Comparison of ENCODE assay signal across 8 mouse cellular contexts in genomic region chr12:113102461-113102860, GRCm38 (mm10). TPM values are rescaled to one million over a fixed set of nuclear protein-coding genes. Genes with fewer than 3 reads are reported as not detected.
A peak's percentile ranks its signal among the peaks of the same experiment; 100 is the strongest.
DNase-seq lines count a peak whose midpoint lies in the region; ATAC-seq and TF ChIP-seq lines count a peak whose summit lies in the region.

No protein-coding gene starts in this region.

- DNase-seq in frontal cortex, postnatal 14 days (ENCODE audit: low spot score in 2 of 2): no peak
- peak; percentile 53 for DNase-seq in MEL-GATA-1-ER (ENCODE audit: extremely low read depth, low read depth)
- DNase-seq in cerebellum, adult 8-10 months: peak; percentile 62
- DNase-seq in left cerebral cortex, adult 2 months (ENCODE audit: extremely low spot score in 1 of 2, low spot score in 2 of 2): peak in 1 of 2 experiments; percentile 55
- DNase-seq in mesoderm, embryonic 11.5 days (ENCODE audit: low read depth, low spot score): peak; percentile 35
- DNase-seq in splenic B cell, adult 2 months (ENCODE audit: low read depth, low spot score): peak; percentile 84

- H3K4me2 ChIP-seq in heart, embryonic 12.5 days: no peak overlapping the region

- H3K27ac ChIP-seq in heart, embryonic 12.5 days (ENCODE audit: poor library complexity, severe bottlenecking): no peak overlapping the region
- H3K27ac ChIP-seq in left cerebral cortex, adult 2 months: peak overlapping the region; percentile 57; the same call in 1 of the 2 replicates

- peaks cover 11% of the 10 kb centered on the region for H3K36me3 ChIP-seq in heart, embryonic 12.5 days
- no peaks in the 10 kb centered on the region for H3K36me3 ChIP-seq in splenic B cell, adult 2 months (ENCODE audit: control insufficient read depth, insufficient read depth, low read length, poor library complexity, severe bottlenecking)

- peak overlapping the region; percentile 44; the same call in 1 of the 2 replicates for H3K9ac ChIP-seq in heart, embryonic 12.5 days

- H3K4me1 ChIP-seq in heart, embryonic 12.5 days (replicated peaks): peaks cover 69% of the 10 kb centered on the region

- no peaks in the 10 kb centered on the region for H3K27me3 ChIP-seq in heart, embryonic 12.5 days (replicated peaks)
- H3K27me3 ChIP-seq in splenic B cell, adult 2 months (ENCODE audit: control insufficient read depth, insufficient read depth, low read length, poor library complexity, severe bottlenecking): no peaks in the 10 kb centered on the region

- WGBS in heart, embryonic 12.5 days: 63% methylated on average over 6 of the region's 6 CpGs

- H3K4me3 ChIP-seq in heart, embryonic 12.5 days: no peak overlapping the region
- no peak overlapping the region for H3K4me3 ChIP-seq in left cerebral cortex, adult 2 months

- intact Hi-C loops in left cerebral cortex, adult 2 months (cut with DNase I): loop anchor here (5.0 kb wide), 1 partner anchor 100 kb away; the partner anchor contains the start of gene Brf1

- ATAC-seq in frontal cortex, adult (ENCODE audit: low TSS enrichment): peak; percentile 55; the same call in 1 of the 2 replicates
- ATAC-seq in heart, embryonic 12.5 days (ENCODE audit: insufficient number of reproducible peaks, low FRiP score): no peak

- TF ChIP-seq CTCF in left cerebral cortex, adult 2 months (IDR thresholded peaks at IDR 0.05): peak; percentile 71

- H3K9me3 ChIP-seq in heart, embryonic 12.5 days (replicated peaks): peaks cover 4% of the 10 kb centered on the region; the same call in 1 of the 2 replicates

RNA-seq across cellular contexts. Expression of gene Mta1, which starts 4.4 kb away (rescaled TPM):
- 11.3 and 11.4 TPM in 2 replicates for polyA plus RNA-seq in heart, embryonic 12.5 days (2016; fragmentation: Nextera tagmentation; extraction: Ambion mirVana)
- total RNA-seq in left cerebral cortex, adult 2 months (2021): 10 to 100 TPM; 72.9 to 76.5 TPM

RNA-seq across cellular contexts. Expression of gene Tex22, which starts 28.2 kb away (rescaled TPM):
- not detected in 2 replicates for polyA plus RNA-seq in heart, embryonic 12.5 days (2016; fragmentation: Nextera tagmentation; extraction: Ambion mirVana)
- under 1 TPM; 0.42 to 0.45 TPM for total RNA-seq in left cerebral cortex, adult 2 months (2021)

RNA-seq across cellular contexts. Expression of gene Crip2, which starts 37.6 kb away (rescaled TPM):
- polyA plus RNA-seq in heart, embryonic 12.5 days (2016; fragmentation: Nextera tagmentation; extraction: Ambion mirVana): 1,186 and 1,223 TPM in 2 replicates
- total RNA-seq in left cerebral cortex, adult 2 months (2021): 100 to 1,000 TPM; 143 to 148 TPM

RNA-seq across cellular contexts. Expression of gene Crip1, which starts 43.7 kb away (rescaled TPM):
- 464 and 485 TPM in 2 replicates for polyA plus RNA-seq in heart, embryonic 12.5 days (2016; fragmentation: Nextera tagmentation; extraction: Ambion mirVana)
- total RNA-seq in left cerebral cortex, adult 2 months (2021): 10 to 100 TPM; 14.4 to 15.0 TPM

RNA-seq across cellular contexts. Expression of gene Tedc1, which starts 53.8 kb away (rescaled TPM):
- polyA plus RNA-seq in heart, embryonic 12.5 days (2016; fragmentation: Nextera tagmentation; extraction: Ambion mirVana): 24.5 and 26.9 TPM in 2 replicates
- 1 to 10 TPM; 1.7 to 2.2 TPM for total RNA-seq in left cerebral cortex, adult 2 months (2021)

Comparison
In these comparisons a context has a peak if more than half of its experiments do, and no peak if none do; other contexts are left out.
1. DNase-seq: peak in MEL-GATA-1-ER (single experiment), cerebellum, adult 8-10 months (single experiment), mesoderm, embryonic 11.5 days (single experiment) and splenic B cell, adult 2 months (single experiment); none in frontal cortex, postnatal 14 days (0 of 2).